Mouse (Mus musculus) heart, embryonic 14.5 days (tissue): ENCODE data around the gene Apba2. TPM values are rescaled to one million over a fixed set of nuclear protein-coding genes. Genes with fewer than 3 reads are reported as not detected.

Experiments used
- ATAC-seq: fragments of 200-750 bp; cut with Nextera tagmentation; 2 replicates; pipeline ENCODE4 v1.8.0; 2017; ENCODE audit warnings: low read depth, moderate TSS enrichment; ENCODE audit not compliant: insufficient number of reproducible peaks, insufficient read depth, low FRiP score
- H3K27ac ChIP-seq, 2 experiments: fragments of 200-500 bp in 1 of 2; fragments of 300-500 bp in 1 of 2; sonication (generic) in 1 of 2; replicated peaks in 1 of 2; 2 replicates each; pipeline ENCODE4 v1.5.1; 2012 to 2014; ENCODE audit warnings: low read depth in 2 of 2, low read length in 2 of 2, control low read depth in 1 of 2, mild to moderate bottlenecking in 1 of 2, mixed read lengths in 1 of 2; ENCODE audit not compliant: control insufficient read depth in 1 of 2, insufficient read depth in 1 of 2
- H3K27me3 ChIP-seq: fragments of 300-500 bp; sonication (generic); 2 replicates; pipeline ENCODE4 v1.6.1; 2014; ENCODE audit warnings: mild to moderate bottlenecking, low read length, control low read depth; ENCODE audit not compliant: control insufficient read depth, insufficient read depth
- H3K36me3 ChIP-seq: fragments of 300-500 bp; sonication (generic); 2 replicates; pipeline ENCODE4 v1.6.1; 2014; ENCODE audit warnings: mild to moderate bottlenecking, control low read depth, low read length, mixed read lengths; ENCODE audit not compliant: control insufficient read depth, insufficient read depth
- H3K4me1 ChIP-seq, 2 experiments: fragments of 200-500 bp in 1 of 2; fragments of 300-500 bp in 1 of 2; sonication (generic) in 1 of 2; 2 replicates each; pipeline ENCODE4 v1.6.1; 2012 to 2014; ENCODE audit warnings: low read length in 2 of 2, control low read depth in 1 of 2, mixed read lengths in 1 of 2; ENCODE audit not compliant: control insufficient read depth in 2 of 2, insufficient read depth in 2 of 2
- H3K4me2 ChIP-seq: fragments of 300-500 bp; sonication (generic); 2 replicates; pipeline ENCODE4 v1.6.1; 2014; ENCODE audit warnings: mild to moderate bottlenecking, low read length
- H3K4me3 ChIP-seq, 2 experiments: fragments of 200-500 bp in 1 of 2; fragments of 300-500 bp in 1 of 2; sonication (generic) in 1 of 2; 2 replicates each; pipeline ENCODE4 v1.5.1; 2012 to 2014; ENCODE audit warnings: low read length in 2 of 2, mild to moderate bottlenecking in 2 of 2, control low read depth in 1 of 2, low read depth in 1 of 2, moderate library complexity in 1 of 2; ENCODE audit not compliant: control insufficient read depth in 1 of 2, insufficient read depth in 1 of 2
- H3K9ac ChIP-seq: fragments of 300-500 bp; sonication (generic); 2 replicates; pipeline ENCODE4 v1.6.1; 2014; ENCODE audit warnings: mild to moderate bottlenecking, low read length
- H3K9me3 ChIP-seq: fragments of 300-500 bp; sonication (generic); 2 replicates; pipeline ENCODE4 v1.6.1; 2016; ENCODE audit warnings: low read length, control low read depth; ENCODE audit not compliant: control insufficient read depth
- WGBS: fragments of 180-500 bp; shearing (Covaris S2); extraction: QIAGEN DNeasy Blood & Tissue Kit; methylation state at CpG from one replicate; pipeline ENCODE4 v1.1.7; 2014; 5-methylcytosine and 5-hydroxymethylcytosine counted together
- polyA plus RNA-seq: library from polyadenylated mRNA; unstranded; fragments of >200 nt; fragmentation: Nextera tagmentation; extraction: Ambion mirVana; gene quantifications from 2 replicates; pipeline ENCODE4 v1.2.1, GENCODE M21; 2014

The Apba2 gene
- polyA plus RNA-seq, 1 experiment from 2014 or later = 0.85 TPM

- Histone ChIP-seq H3K27ac (no peak overlapping the region), H3K4me1 (peaks cover 0 to 2% of the 10 kb centered on the region in 2 experiments; a peak in 1 of 4 replicates), H3K4me3 (no peak overlapping the region), H3K9me3 (no peaks in the 10 kb centered on the region), H3K36me3 (no peaks in the 10 kb centered on the region), H3K4me2 (no peak overlapping the region), H3K27me3 (no peaks in the 10 kb centered on the region), H3K9ac (no peak overlapping the region)
- WGBS = 75% methylated on average over 6 of the region's 6 CpGs
- no peak for ATAC-seq
Measured at GRCm38 (mm10) chr7:64753678-64754077, 252.2 kb downstream of the Apba2 start.

DNA sequence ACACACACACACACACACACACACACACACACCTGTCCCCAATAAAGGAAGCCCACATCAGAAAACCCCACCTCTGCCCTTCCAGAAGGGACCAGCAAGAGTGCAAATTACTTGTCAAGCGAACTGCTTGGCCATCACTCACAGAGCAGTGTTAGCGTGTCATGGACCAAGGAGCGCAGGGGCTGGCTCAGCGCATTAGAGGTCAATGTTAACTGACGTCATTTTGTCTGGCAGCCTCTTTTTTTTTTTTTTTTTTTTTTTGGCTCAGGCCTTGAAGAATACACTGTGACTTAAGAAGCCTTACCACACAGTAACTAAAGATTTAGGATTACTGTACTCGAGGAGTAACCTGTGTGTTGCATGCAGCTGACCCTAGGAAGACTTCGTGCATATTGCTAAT, 252.7 kb downstream of the Apba2 start:
- Histone ChIP-seq H3K27me3 (no peaks in the 10 kb centered on the region), H3K27ac (no peak overlapping the region), H3K9me3 (no peaks in the 10 kb centered on the region), H3K4me2 (no peak overlapping the region), H3K4me3 (no peak overlapping the region), H3K9ac (no peak overlapping the region), H3K36me3 (no peaks in the 10 kb centered on the region), H3K4me1 (peaks cover 0 to 2% of the 10 kb centered on the region in 2 experiments; a peak in 1 of 4 replicates)
- no peak for ATAC-seq
- WGBS = 70% methylated on average over 7 of the region's 7 CpGs

DNA sequence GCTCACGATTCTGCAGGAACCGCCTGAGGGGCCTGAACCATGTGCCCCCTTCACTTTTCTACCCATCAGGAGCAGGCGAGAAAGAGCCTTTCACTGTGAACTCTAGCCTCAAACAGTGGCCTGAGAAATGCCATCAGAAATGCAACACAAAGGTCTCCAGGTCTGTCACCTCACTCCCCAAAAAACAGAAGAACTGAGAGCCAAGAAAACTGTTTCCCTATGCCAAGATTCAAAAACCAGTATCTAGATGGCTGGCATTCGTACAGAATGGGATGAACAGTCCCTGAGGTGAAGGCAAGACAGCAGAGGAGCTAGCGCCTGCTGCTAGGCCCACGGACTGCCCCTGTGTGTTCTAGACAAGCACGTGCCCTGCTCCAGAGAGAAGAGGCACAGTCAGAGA, 253.6 kb downstream of the Apba2 start:
- Histone ChIP-seq H3K27me3 (no peaks in the 10 kb centered on the region), H3K27ac (no peak overlapping the region), H3K4me2 (no peak overlapping the region), H3K9me3 (no peaks in the 10 kb centered on the region), H3K36me3 (no peaks in the 10 kb centered on the region), H3K4me3 (no peak overlapping the region), H3K9ac (no peak overlapping the region), H3K4me1 (peaks cover 0 to 2% of the 10 kb centered on the region in 2 experiments; a peak in 1 of 4 replicates)
- WGBS = 85% methylated on average over 7 of the region's 7 CpGs
- no peak for ATAC-seq

DNA sequence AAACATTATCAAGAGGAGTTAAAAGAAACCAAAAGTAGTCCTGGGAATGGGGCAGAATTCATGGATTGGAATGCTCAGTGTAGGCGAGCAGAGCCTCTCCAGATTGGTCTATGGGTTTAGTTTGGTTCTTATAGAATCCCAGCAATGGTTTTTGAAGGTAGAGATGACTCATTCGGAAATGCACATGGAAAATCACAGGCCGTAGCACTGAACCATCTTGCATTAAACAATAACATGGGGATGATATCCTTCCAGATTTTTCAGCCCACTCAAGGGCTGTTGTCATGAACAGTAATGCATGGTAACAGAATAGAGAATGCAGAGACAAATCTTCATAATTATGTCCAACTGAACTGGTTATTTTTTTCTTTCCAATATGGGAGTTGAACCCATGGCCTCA, 264.1 kb downstream of the Apba2 start:
- 69% methylated on average over 3 of the region's 3 CpGs for WGBS
- H3K27me3 ChIP-seq = no peaks in the 10 kb centered on the region
- no peak for ATAC-seq
- no peak overlapping the region for H3K4me3 ChIP-seq
- no peak overlapping the region for H3K4me2 ChIP-seq
- no peaks in the 10 kb centered on the region for H3K36me3 ChIP-seq
- H3K27ac ChIP-seq = no peak overlapping the region
- H3K9me3 ChIP-seq = no peaks in the 10 kb centered on the region
- H3K4me1 ChIP-seq = no peaks in the 10 kb centered on the region
- no peak overlapping the region for H3K9ac ChIP-seq

- Histone ChIP-seq H3K9ac (no peak overlapping the region), H3K9me3 (no peaks in the 10 kb centered on the region), H3K27me3 (no peaks in the 10 kb centered on the region), H3K27ac (no peak overlapping the region), H3K36me3 (no peaks in the 10 kb centered on the region), H3K4me3 (no peak overlapping the region), H3K4me2 (no peak overlapping the region), H3K4me1 (no peaks in the 10 kb centered on the region)
- ATAC-seq = no peak
- 48% methylated on average over 7 of the region's 7 CpGs for WGBS
Measured at GRCm38 (mm10) chr7:64769768-64770167, 268.3 kb downstream of the Apba2 start.

- WGBS = 80% methylated on average over 8 of the region's 8 CpGs
- no peak for ATAC-seq
- Histone ChIP-seq H3K4me1 (no peaks in the 10 kb centered on the region), H3K4me3 (no peak overlapping the region), H3K4me2 (no peak overlapping the region), H3K36me3 (no peaks in the 10 kb centered on the region), H3K27me3 (no peaks in the 10 kb centered on the region), H3K9ac (no peak overlapping the region), H3K27ac (no peak overlapping the region), H3K9me3 (no peaks in the 10 kb centered on the region)
Measured at GRCm38 (mm10) chr7:64770779-64771390, 269.4 kb downstream of the Apba2 start.

- Histone ChIP-seq H3K27me3 (no peaks in the 10 kb centered on the region), H3K9me3 (no peaks in the 10 kb centered on the region), H3K4me2 (no peak overlapping the region), H3K36me3 (no peaks in the 10 kb centered on the region), H3K27ac (no peak overlapping the region), H3K9ac (no peak overlapping the region), H3K4me1 (no peaks in the 10 kb centered on the region), H3K4me3 (no peak overlapping the region)
- no peak for ATAC-seq
- 41% methylated on average over 10 of the region's 10 CpGs for WGBS
Measured at GRCm38 (mm10) chr7:64773465-64773864, 272.0 kb downstream of the Apba2 start.
